Mouse (Mus musculus): ENCODE data around the gene Fbxo34. TPM values are rescaled to one million over a fixed set of nuclear protein-coding genes. Genes with fewer than 3 reads are reported as not detected.

Fbxo34 gene
- total and polyA plus RNA-seq, 2 experiments from 2014 or later = 20.0 to 33.8 TPM

GRCm38 (mm10) chr14:47516755-47517154 lies 66.5 kb downstream of the Fbxo34 start:
- Histone ChIP-seq H3K4me3 (ENCODE audit: low read depth, low read length) (no peak overlapping the region), H3K27ac (ENCODE audit: low read depth, low read length) (no peak overlapping the region), H3K9ac (no peak overlapping the region), H3K9me3 (ENCODE audit: low read length) (no peaks in the 10 kb centered on the region), H3K4me2 (ENCODE audit: low read depth) (no peak overlapping the region), H3K27me3 (ENCODE audit: insufficient read depth, low read length) (no peaks in the 10 kb centered on the region), H3K4me1 (ENCODE audit: insufficient read depth) (no peaks in the 10 kb centered on the region), H3K36me3 (ENCODE audit: insufficient read depth) (no peaks in the 10 kb centered on the region)
- 91% methylated on average over 6 of the region's 6 CpGs for WGBS
- DNase-seq (no peak), ATAC-seq (no peak)
- TF ChIP-seq CTCF (IDR thresholded peaks at IDR 0.05; ENCODE audit: low read depth) = no peak

GRCm38 (mm10) chr14:47518619-47519018 lies 68.4 kb downstream of the Fbxo34 start:
- no peak for DNase-seq
- H3K9me3 ChIP-seq (ENCODE audit: low read length) = no peaks in the 10 kb centered on the region
- H3K36me3 ChIP-seq (ENCODE audit: insufficient read depth) = no peaks in the 10 kb centered on the region
- no peak overlapping the region for H3K4me2 ChIP-seq (ENCODE audit: low read depth)
- no peak for ATAC-seq
- no peaks in the 10 kb centered on the region for H3K4me1 ChIP-seq (ENCODE audit: insufficient read depth)
- H3K9ac ChIP-seq = no peak overlapping the region
- TF ChIP-seq CTCF (IDR thresholded peaks at IDR 0.05; ENCODE audit: low read depth) = no peak
- H3K27ac ChIP-seq (ENCODE audit: low read depth, low read length) = no peak overlapping the region
- no peaks in the 10 kb centered on the region for H3K27me3 ChIP-seq (ENCODE audit: insufficient read depth, low read length)
- no peak overlapping the region for H3K4me3 ChIP-seq (ENCODE audit: low read depth, low read length)
- WGBS = 88% methylated on average over 6 of the region's 6 CpGs

- WGBS = 87% methylated on average over 13 of the region's 13 CpGs
- no peak overlapping the region for H3K4me2 ChIP-seq (ENCODE audit: low read depth)
Measured at GRCm38 (mm10) chr14:47520751-47521449, 70.7 kb downstream of the Fbxo34 start.

GRCm38 (mm10) chr14:47521609-47522008 lies 71.4 kb downstream of the Fbxo34 start:
- Histone ChIP-seq H3K4me1 (ENCODE audit: insufficient read depth) (no peaks in the 10 kb centered on the region), H3K27ac (ENCODE audit: low read depth, low read length) (no peak overlapping the region), H3K4me3 (ENCODE audit: low read depth, low read length) (no peak overlapping the region), H3K4me2 (ENCODE audit: low read depth) (no peak overlapping the region), H3K9me3 (ENCODE audit: low read length) (no peaks in the 10 kb centered on the region), H3K36me3 (ENCODE audit: insufficient read depth) (no peaks in the 10 kb centered on the region), H3K27me3 (ENCODE audit: insufficient read depth, low read length) (no peaks in the 10 kb centered on the region), H3K9ac (no peak overlapping the region)
- 98% methylated on average over 1 of the region's 1 CpGs for WGBS
- ATAC-seq (no peak), DNase-seq (no peak)
- no peak for TF ChIP-seq CTCF (IDR thresholded peaks at IDR 0.05; ENCODE audit: low read depth)

More at GRCm38 (mm10) chr14:47520751-47521449, 70.7 kb downstream of the Fbxo34 start:
- no peak for TF ChIP-seq CTCF (IDR thresholded peaks at IDR 0.05; ENCODE audit: low read depth)
- ATAC-seq (no peak), DNase-seq (no peak)
- H3K4me3 ChIP-seq (ENCODE audit: low read depth, low read length) = no peak overlapping the region
- no peak overlapping the region for H3K9ac ChIP-seq
- no peaks in the 10 kb centered on the region for H3K9me3 ChIP-seq (ENCODE audit: low read length)
- no peaks in the 10 kb centered on the region for H3K36me3 ChIP-seq (ENCODE audit: insufficient read depth)
- H3K27ac ChIP-seq (ENCODE audit: low read depth, low read length) = no peak overlapping the region
- H3K27me3 ChIP-seq (ENCODE audit: insufficient read depth, low read length) = no peaks in the 10 kb centered on the region
- H3K4me1 ChIP-seq (ENCODE audit: insufficient read depth) = no peaks in the 10 kb centered on the region

- no peaks in the 10 kb centered on the region for H3K4me1 ChIP-seq (ENCODE audit: insufficient read depth)
- TF ChIP-seq CTCF (IDR thresholded peaks at IDR 0.05; ENCODE audit: low read depth) = no peak
- H3K4me3 ChIP-seq (ENCODE audit: low read depth, low read length) = no peak overlapping the region
- 95% methylated on average over 7 of the region's 7 CpGs for WGBS
- no peaks in the 10 kb centered on the region for H3K27me3 ChIP-seq (ENCODE audit: insufficient read depth, low read length)
- ATAC-seq (no peak), DNase-seq (no peak)
- H3K36me3 ChIP-seq (ENCODE audit: insufficient read depth) = no peaks in the 10 kb centered on the region
- H3K4me2 ChIP-seq (ENCODE audit: low read depth) = no peak overlapping the region
- H3K27ac ChIP-seq (ENCODE audit: low read depth, low read length) = no peak overlapping the region
- H3K9ac ChIP-seq = no peak overlapping the region
- no peaks in the 10 kb centered on the region for H3K9me3 ChIP-seq (ENCODE audit: low read length)
Measured at GRCm38 (mm10) chr14:47522301-47522700, 72.1 kb downstream of the Fbxo34 start.

- ATAC-seq = no peak
- Histone ChIP-seq H3K4me1 (ENCODE audit: insufficient read depth) (no peaks in the 10 kb centered on the region), H3K9ac (no peak overlapping the region), H3K4me2 (ENCODE audit: low read depth) (no peak overlapping the region), H3K27ac (ENCODE audit: low read depth, low read length) (no peak overlapping the region), H3K27me3 (ENCODE audit: insufficient read depth, low read length) (no peaks in the 10 kb centered on the region), H3K36me3 (ENCODE audit: insufficient read depth) (no peaks in the 10 kb centered on the region), H3K9me3 (ENCODE audit: low read length) (no peaks in the 10 kb centered on the region), H3K4me3 (ENCODE audit: low read depth, low read length) (no peak overlapping the region)
- DNase-seq = no peak
- TF ChIP-seq CTCF (IDR thresholded peaks at IDR 0.05; ENCODE audit: low read depth) = no peak
- WGBS = 79% methylated on average over 8 of the region's 8 CpGs
Measured at GRCm38 (mm10) chr14:47525374-47525773, 75.2 kb downstream of the Fbxo34 start.

- no peak for TF ChIP-seq CTCF (IDR thresholded peaks at IDR 0.05; ENCODE audit: low read depth)
- H3K27me3 ChIP-seq (ENCODE audit: insufficient read depth, low read length) = no peaks in the 10 kb centered on the region
- WGBS = 70% methylated on average over 5 of the region's 5 CpGs
- H3K9ac ChIP-seq = no peak overlapping the region
- DNase-seq (no peak), ATAC-seq (no peak)
- H3K36me3 ChIP-seq (ENCODE audit: insufficient read depth) = no peaks in the 10 kb centered on the region
- H3K4me3 ChIP-seq (ENCODE audit: low read depth, low read length) = no peak overlapping the region
- no peak overlapping the region for H3K27ac ChIP-seq (ENCODE audit: low read depth, low read length)
- no peaks in the 10 kb centered on the region for H3K9me3 ChIP-seq (ENCODE audit: low read length)
- H3K4me2 ChIP-seq (ENCODE audit: low read depth) = no peak overlapping the region
- H3K4me1 ChIP-seq (ENCODE audit: insufficient read depth) = no peaks in the 10 kb centered on the region
Measured at GRCm38 (mm10) chr14:47525861-47526260, 75.6 kb downstream of the Fbxo34 start.

All from forebrain, postnatal 0 days (tissue).